Mouse (Mus musculus) ES-E14 (cell line): ENCODE data around the gene Aldh2. TPM values are rescaled to one million over a fixed set of nuclear protein-coding genes. Genes with fewer than 3 reads are reported as not detected.

Experiments
- DNase-seq: peaks from one replicate; pipeline ENCODE4 v3.0.0-alpha.2; 2013; ENCODE audit warnings: low read depth, low spot score
- H3K27ac ChIP-seq: 2 replicates; pipeline ENCODE4 v1.5.1; 2012; ENCODE audit warnings: low read depth, mild to moderate bottlenecking, low read length, moderate library complexity, mixed read lengths; ENCODE audit not compliant: poor library complexity, insufficient read depth, severe bottlenecking
- H3K36me3 ChIP-seq: 2 replicates; pipeline ENCODE4 v1.6.1; 2012; ENCODE audit warnings: mild to moderate bottlenecking, low read length, moderate library complexity, mixed read lengths; ENCODE audit not compliant: control insufficient read depth, poor library complexity, insufficient read depth, severe bottlenecking
- H3K4me1 ChIP-seq, 2 experiments: fragments of 150-350 bp in 1 of 2; sonication (generic) in 1 of 2; 2 replicates each; pipeline ENCODE4 v1.6.1; 2012; ENCODE audit warnings: low read length in 2 of 2, mild to moderate bottlenecking in 1 of 2, mixed read lengths in 1 of 2; ENCODE audit not compliant: control insufficient read depth in 2 of 2, insufficient read depth in 2 of 2, poor library complexity in 1 of 2
- H3K4me3 ChIP-seq, 2 experiments: fragments of 150-350 bp in 1 of 2; sonication (generic) in 1 of 2; 2 replicates each; pipeline ENCODE4 v1.5.1; 2012; ENCODE audit warnings: low read length in 2 of 2, low read depth in 1 of 2, mild to moderate bottlenecking in 1 of 2, mixed read lengths in 1 of 2; ENCODE audit not compliant: insufficient read depth in 1 of 2, poor library complexity in 1 of 2, severe bottlenecking in 1 of 2
- H3K9ac ChIP-seq: 2 replicates; pipeline ENCODE4 v1.6.1; 2012; ENCODE audit warnings: low read depth, mild to moderate bottlenecking, low read length, mixed read lengths; ENCODE audit not compliant: poor library complexity, insufficient read depth, severe bottlenecking
- H3K9me3 ChIP-seq: fragments of 150-350 bp; sonication (generic); 2 replicates; pipeline ENCODE4 v1.6.1; 2012; ENCODE audit warnings: low read depth, mild to moderate bottlenecking, low read length; ENCODE audit not compliant: control insufficient read depth, insufficient read depth
- CHD2 ChIP-seq: IDR thresholded peaks from 2 replicates; pipeline ENCODE4 v1.6.1; 2014; ENCODE audit warnings: mild to moderate bottlenecking, low read depth, low read length, inconsistent platforms
- HCFC1 ChIP-seq: IDR thresholded peaks from 2 replicates; pipeline ENCODE4 v1.6.1; 2012; ENCODE audit warnings: low read length, inconsistent platforms, borderline replicate concordance; ENCODE audit not compliant: insufficient read depth
- MAFK ChIP-seq: IDR thresholded peaks from 2 replicates; pipeline ENCODE4 v1.6.1; 2014; ENCODE audit warnings: mild to moderate bottlenecking, low read depth, low read length, inconsistent platforms; ENCODE audit not compliant: insufficient read depth
- ZC3H11A ChIP-seq: IDR thresholded peaks from 2 replicates; pipeline ENCODE4 v1.6.1; 2012; ENCODE audit warnings: low read depth, mild to moderate bottlenecking, inconsistent platforms, low read length, borderline replicate concordance
- ZNF384 ChIP-seq: IDR thresholded peaks from 2 replicates; pipeline ENCODE4 v1.6.1; 2012; ENCODE audit warnings: low read depth, low read length, inconsistent platforms
- in situ Hi-C, 2 experiments: fragments of 600-800 bp; cut with MboI; formaldehyde crosslinking; loops; one replicate each; pipeline ENCODE4 v1.15.1; 2025; ENCODE audit warnings: low sequenced_read_pairs in 2 of 2, inconsistent platforms in 1 of 2; ENCODE audit not compliant: unreplicated experiment in 2 of 2
- total RNA-seq: library from RNA; depleted of rRNA; stranded (reverse); fragments of 300-350 nt; gene quantifications from 2 replicates; pipeline ENCODE4 v1.2.3, GENCODE M21; 2012

The Aldh2 gene
- total RNA-seq, 1 experiment = 157 TPM

- Histone ChIP-seq H3K9me3 (no peaks in the 10 kb centered on the region), H3K4me1 (peaks cover 0 to 4% of the 10 kb centered on the region in 2 experiments; a peak in 1 of 4 replicates), H3K27ac (no peak overlapping the region), H3K36me3 (no peaks in the 10 kb centered on the region), H3K4me3 (no peak overlapping the region), H3K9ac (no peak overlapping the region)
- in situ Hi-C loops = no loop called here
- DNase-seq = no peak
- TF ChIP-seq ZNF384 (no peak), HCFC1 (no peak)
Observed at GRCm38 (mm10) chr5:121547084-121547483, 46.5 kb downstream of the Aldh2 start.

GRCm38 (mm10) chr5:121546530-121546895, 47.1 kb downstream of the Aldh2 start:
- DNase-seq = no peak
- Histone ChIP-seq H3K36me3 (no peaks in the 10 kb centered on the region), H3K9me3 (no peaks in the 10 kb centered on the region), H3K4me1 (peaks cover 0 to 4% of the 10 kb centered on the region in 2 experiments; a peak in 1 of 4 replicates), H3K4me3 (peak overlapping the region; percentile 85 to 88), H3K9ac (peak overlapping the region; percentile 94; the same call in 1 of the 2 replicates), H3K27ac (no peak overlapping the region)
- TF ChIP-seq HCFC1 (no peak), ZNF384 (no peak), MAFK (no peak), ZC3H11A (no peak), CHD2 (no peak)
- in situ Hi-C loops = no loop called here

DNA sequence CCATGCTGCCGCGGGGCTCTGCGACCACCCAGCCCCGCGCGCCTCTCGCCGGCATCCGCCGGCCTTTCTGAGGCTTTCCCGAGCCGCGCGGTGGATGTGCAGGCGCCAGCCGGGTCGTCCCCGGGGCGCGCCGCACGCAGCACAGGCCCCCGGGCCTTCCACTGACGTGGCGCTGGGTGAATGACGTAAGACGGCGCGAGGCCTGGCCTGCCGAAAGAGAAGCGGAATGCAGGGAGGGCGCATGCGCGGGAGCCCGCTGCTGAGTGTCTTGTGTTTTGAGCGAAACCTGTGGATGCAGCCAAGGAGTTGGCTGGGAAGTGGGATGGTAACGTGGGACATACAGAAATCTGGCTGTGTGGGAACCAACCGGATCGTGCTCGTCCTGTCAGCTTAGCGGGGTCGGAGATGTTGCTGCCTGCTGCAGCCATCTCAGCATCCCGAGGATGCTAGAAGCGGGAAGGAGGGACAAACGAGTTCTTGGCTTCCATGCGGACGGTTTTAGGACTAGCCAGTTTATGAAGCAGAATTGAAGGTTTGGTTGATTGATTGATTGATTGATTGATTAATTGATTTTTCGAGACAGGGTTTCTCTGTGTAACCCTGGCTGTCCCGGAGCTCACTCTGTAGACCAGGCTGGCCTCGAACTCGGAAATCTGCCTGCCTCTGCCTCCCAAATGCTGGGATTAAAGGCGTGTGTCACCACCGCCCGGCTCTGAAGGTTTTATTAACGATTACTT, 47.7 kb downstream of the Aldh2 start, which contains the start of gene Mapkapk5:
Gene Mapkapk5, minus strand, starts transcription at position 113 of the 737 bp plus-strand sequence.
- TF ChIP-seq CHD2 (no peak), HCFC1 (peak; percentile 89), MAFK (no peak), ZC3H11A (no peak), ZNF384 (no peak)
- DNase-seq = peak; percentile 95
- no peaks in the 10 kb centered on the region for H3K36me3 ChIP-seq
- peak within 1 kb of the TSS; percentile 66 for H3K27ac ChIP-seq
- H3K4me1 ChIP-seq = peaks cover 0 to 5% of the 10 kb centered on the region in 2 experiments; a peak in 2 of 4 replicates
- in situ Hi-C loops = no loop called here
- H3K9ac ChIP-seq = peak within 1 kb of the TSS; percentile 94
- H3K9me3 ChIP-seq = no peaks in the 10 kb centered on the region
- peak within 1 kb of the TSS; percentile 85 to 88 for H3K4me3 ChIP-seq

DNA sequence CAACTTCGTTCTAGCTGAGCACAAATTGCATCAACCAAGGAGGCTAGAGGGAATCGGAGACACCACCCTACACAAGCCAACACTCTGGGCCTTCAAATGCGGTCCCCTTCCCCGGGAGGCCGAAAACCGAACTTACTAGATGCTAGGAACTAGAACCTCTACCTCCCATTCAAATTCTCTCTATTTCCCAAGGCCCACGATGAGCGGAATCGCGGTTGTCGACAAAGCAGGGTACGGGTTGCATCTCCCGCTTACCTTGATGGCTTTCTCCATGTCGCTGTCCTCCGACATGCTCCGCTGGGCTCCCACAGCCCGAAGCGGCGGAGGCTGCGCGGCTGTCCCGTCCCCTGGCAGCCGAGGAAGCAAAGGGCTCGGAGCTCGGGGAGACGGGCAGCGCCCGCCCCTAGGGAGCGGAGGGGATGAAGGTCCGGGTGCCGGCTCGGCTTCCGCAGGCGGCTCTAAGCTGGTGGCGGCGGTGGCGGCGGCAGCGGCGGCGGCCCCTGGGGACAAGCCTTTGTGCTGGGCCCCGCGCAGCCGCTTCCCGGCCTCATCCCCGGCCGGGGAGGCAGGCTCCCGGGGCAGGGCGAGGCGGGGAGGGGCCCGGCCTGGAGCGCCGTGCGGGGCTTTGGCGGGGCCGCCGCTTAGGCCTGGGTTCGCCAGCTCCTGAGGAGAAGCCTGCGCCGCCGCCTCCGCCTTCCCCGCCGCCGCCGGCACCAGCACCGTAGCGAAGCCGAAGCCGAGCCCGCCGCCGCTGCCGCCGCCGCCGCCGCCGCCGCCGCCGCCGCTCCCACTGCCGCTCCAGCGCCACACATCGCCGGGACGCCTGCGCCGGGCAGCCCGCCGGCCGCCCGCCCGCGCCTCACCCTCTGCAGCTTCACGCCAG, 48.5 kb downstream of the Aldh2 start, which contains the start of the genes Adam1a and Gm42878:
Gene Adam1a, minus strand, starts transcription at position 573 of the 883 bp plus-strand sequence.
Gene Gm42878, minus strand, starts transcription at position 573 of the 883 bp plus-strand sequence.
- Histone ChIP-seq H3K9me3 (no peaks in the 10 kb centered on the region), H3K4me1 (peaks cover 4 to 8% of the 10 kb centered on the region in 2 experiments; a peak in 3 of 4 replicates), H3K4me3 (peak within 1 kb of the TSS; percentile 85 to 88), H3K27ac (peak within 1 kb of the TSS; percentile 66), H3K9ac (peak within 1 kb of the TSS; percentile 94), H3K36me3 (no peaks in the 10 kb centered on the region)
- TF ChIP-seq ZC3H11A (no peak), ZNF384 (no peak), CHD2 (no peak), MAFK (no peak)
- in situ Hi-C loops = no loop called here
- no peak for DNase-seq
